Mouse (Mus musculus): ENCODE measurements at regions not wholly inside any gene's neighbourhood (a gene's known extent, or its start where the extent isn't known, plus 50 kb on each side); places are given as distances from the start of the nearest gene placed in this dataset.

DNA sequence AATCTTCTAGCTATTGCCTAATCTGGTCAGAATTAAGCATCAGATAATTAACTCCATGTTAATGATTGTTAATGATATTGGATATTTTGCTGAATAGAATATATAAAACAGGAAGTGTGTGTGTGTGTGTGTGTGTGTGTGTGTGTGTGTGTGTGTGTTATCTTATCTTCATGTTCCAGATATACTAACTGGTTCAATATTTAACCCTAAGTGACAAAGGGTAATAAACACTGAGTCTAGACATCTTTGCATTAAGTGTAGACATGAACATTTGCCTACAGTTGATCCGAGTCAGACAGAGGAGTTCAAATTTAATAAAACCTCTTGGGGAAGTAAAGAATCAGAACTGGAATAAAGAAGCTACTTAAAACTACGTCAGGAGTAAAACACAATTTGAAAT is 161.6 kb downstream of the Fsip2 start:
- WGBS = 58% methylated on average over 2 of the region's 2 CpGs
- Histone ChIP-seq H3K36me3 (ENCODE audit: insufficient read depth, low read length) (no peaks in the 10 kb centered on the region), H3K4me2 (replicated peaks; ENCODE audit: low read depth, low read length) (no peak overlapping the region), H3K4me3 (ENCODE audit: low read depth, low read length) (no peak overlapping the region), H3K27me3 (replicated peaks; ENCODE audit: insufficient read depth, low read length) (no peaks in the 10 kb centered on the region), H3K27ac (ENCODE audit: low read length) (no peak overlapping the region), H3K9ac (replicated peaks; ENCODE audit: low read depth) (no peak overlapping the region), H3K4me1 (ENCODE audit: insufficient read depth, low read depth, low read length) (no peaks in the 10 kb centered on the region), H3K9me3 (ENCODE audit: low read length) (no peaks in the 10 kb centered on the region)
- TF ChIP-seq CTCF (IDR thresholded peaks at IDR 0.05) = no peak
- TF ChIP-seq EP300 (IDR thresholded peaks at IDR 0.05) = no peak
- ATAC-seq (no peak), DNase-seq (ENCODE audit: low spot score) (no peak)

DNA sequence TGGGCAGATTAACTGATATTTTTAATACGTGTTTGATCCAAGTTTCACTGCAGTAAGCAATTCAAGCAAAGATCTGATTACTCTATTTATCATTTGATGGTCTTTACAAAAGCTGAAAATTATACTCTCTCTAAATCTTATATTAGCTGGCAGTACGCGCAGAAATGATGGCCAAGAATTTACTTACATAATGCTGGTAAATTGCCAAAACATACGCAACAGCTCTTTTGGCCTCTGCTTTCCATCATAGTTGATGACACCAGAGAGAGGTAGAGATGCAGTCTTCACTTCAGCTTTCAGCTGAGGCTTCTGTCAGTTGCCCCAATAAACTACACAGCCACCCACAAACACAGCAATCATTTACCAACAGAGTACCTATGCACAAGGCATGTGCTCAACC is 182.9 kb downstream of the Fsip2 start:
- TF ChIP-seq CTCF (IDR thresholded peaks at IDR 0.05) = no peak
- no peak for TF ChIP-seq EP300 (IDR thresholded peaks at IDR 0.05)
- no peaks in the 10 kb centered on the region for H3K27me3 ChIP-seq (replicated peaks; ENCODE audit: insufficient read depth, low read length)
- H3K9me3 ChIP-seq (ENCODE audit: low read length) = no peaks in the 10 kb centered on the region
- ATAC-seq = no peak
- H3K4me3 ChIP-seq (ENCODE audit: low read depth, low read length) = no peak overlapping the region
- no peak overlapping the region for H3K4me2 ChIP-seq (replicated peaks; ENCODE audit: low read depth, low read length)
- no peak overlapping the region for H3K9ac ChIP-seq (replicated peaks; ENCODE audit: low read depth)
- no peaks in the 10 kb centered on the region for H3K4me1 ChIP-seq (ENCODE audit: insufficient read depth, low read depth, low read length)
- no peak overlapping the region for H3K27ac ChIP-seq (ENCODE audit: low read length)
- 66% methylated on average over 4 of the region's 4 CpGs for WGBS
- peak; percentile 11 for DNase-seq (ENCODE audit: low spot score)
- H3K36me3 ChIP-seq (ENCODE audit: insufficient read depth, low read length) = no peaks in the 10 kb centered on the region

DNA sequence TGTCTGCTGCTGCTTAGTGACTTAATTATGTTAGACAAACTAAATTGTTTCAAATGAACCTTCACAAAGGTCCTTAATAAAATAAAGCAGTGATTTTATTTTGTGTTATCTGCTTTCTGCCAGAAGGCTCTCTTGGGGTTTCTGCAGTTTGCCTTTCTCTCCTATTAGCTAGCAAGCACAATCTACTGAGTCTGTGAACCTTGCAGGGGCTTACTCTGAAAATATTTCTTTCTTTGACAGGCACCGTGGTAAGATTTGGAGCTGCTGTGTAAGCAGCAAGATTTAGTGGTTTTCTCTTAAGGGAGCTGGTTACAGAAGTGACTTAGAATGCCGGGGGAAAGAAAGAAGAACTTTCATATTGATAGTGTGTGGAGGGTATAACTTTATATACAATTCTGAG is 187.3 kb downstream of the Fsip2 start:
- WGBS = 65% methylated on average over 2 of the region's 2 CpGs
- H3K9me3 ChIP-seq (ENCODE audit: low read length) = no peaks in the 10 kb centered on the region
- H3K27me3 ChIP-seq (replicated peaks; ENCODE audit: insufficient read depth, low read length) = no peaks in the 10 kb centered on the region
- H3K36me3 ChIP-seq (ENCODE audit: insufficient read depth, low read length) = no peaks in the 10 kb centered on the region
- no peak overlapping the region for H3K4me2 ChIP-seq (replicated peaks; ENCODE audit: low read depth, low read length)
- DNase-seq (ENCODE audit: low spot score) (no peak), ATAC-seq (no peak)
- no peaks in the 10 kb centered on the region for H3K4me1 ChIP-seq (ENCODE audit: insufficient read depth, low read depth, low read length)
- H3K9ac ChIP-seq (replicated peaks; ENCODE audit: low read depth) = no peak overlapping the region
- TF ChIP-seq CTCF (IDR thresholded peaks at IDR 0.05) = no peak
- no peak for TF ChIP-seq EP300 (IDR thresholded peaks at IDR 0.05)
- H3K27ac ChIP-seq (ENCODE audit: low read length) = no peak overlapping the region
- H3K4me3 ChIP-seq (ENCODE audit: low read depth, low read length) = no peak overlapping the region

DNA sequence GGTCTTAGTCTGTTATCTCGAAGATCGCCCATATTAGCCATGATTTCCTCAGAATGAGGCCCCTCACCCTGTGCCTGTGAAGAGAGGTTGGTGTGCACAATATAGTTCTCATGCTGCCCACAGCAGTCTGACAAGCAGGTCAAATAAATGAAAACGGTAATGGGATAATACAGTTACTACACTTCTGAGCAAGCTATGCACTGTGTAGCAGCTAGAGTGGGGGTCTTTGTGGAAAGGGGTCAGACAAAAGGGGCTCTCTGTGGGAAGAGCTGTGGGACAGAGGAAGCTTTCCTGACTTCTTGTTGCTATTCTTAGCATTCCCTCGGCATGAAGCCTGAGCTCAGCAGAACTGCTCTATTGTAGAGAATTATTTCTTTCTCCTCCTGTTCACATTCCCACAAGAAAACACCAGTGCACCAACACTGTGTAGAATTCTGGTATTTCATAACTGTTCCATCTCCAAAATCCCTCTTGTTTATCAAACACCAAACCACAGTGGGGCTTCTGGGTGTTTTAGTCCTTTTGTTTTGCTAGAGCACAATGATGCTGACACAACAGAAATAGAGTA is 187.9 kb downstream of the Fsip2 start:
- TF ChIP-seq EP300 (IDR thresholded peaks at IDR 0.05) (no peak), CTCF (IDR thresholded peaks at IDR 0.05) (no peak)
- WGBS = 51% methylated on average over 4 of the region's 4 CpGs
- no peak overlapping the region for H3K4me3 ChIP-seq (ENCODE audit: low read depth, low read length)
- H3K9me3 ChIP-seq (ENCODE audit: low read length) = no peaks in the 10 kb centered on the region
- no peak for ATAC-seq
- no peaks in the 10 kb centered on the region for H3K36me3 ChIP-seq (ENCODE audit: insufficient read depth, low read length)
- no peaks in the 10 kb centered on the region for H3K27me3 ChIP-seq (replicated peaks; ENCODE audit: insufficient read depth, low read length)
- H3K4me1 ChIP-seq (ENCODE audit: insufficient read depth, low read depth, low read length) = no peaks in the 10 kb centered on the region
- no peak for DNase-seq (ENCODE audit: low spot score)
- no peak overlapping the region for H3K9ac ChIP-seq (replicated peaks; ENCODE audit: low read depth)
- H3K4me2 ChIP-seq (replicated peaks; ENCODE audit: low read depth, low read length) = no peak overlapping the region
- no peak overlapping the region for H3K27ac ChIP-seq (ENCODE audit: low read length)

DNA sequence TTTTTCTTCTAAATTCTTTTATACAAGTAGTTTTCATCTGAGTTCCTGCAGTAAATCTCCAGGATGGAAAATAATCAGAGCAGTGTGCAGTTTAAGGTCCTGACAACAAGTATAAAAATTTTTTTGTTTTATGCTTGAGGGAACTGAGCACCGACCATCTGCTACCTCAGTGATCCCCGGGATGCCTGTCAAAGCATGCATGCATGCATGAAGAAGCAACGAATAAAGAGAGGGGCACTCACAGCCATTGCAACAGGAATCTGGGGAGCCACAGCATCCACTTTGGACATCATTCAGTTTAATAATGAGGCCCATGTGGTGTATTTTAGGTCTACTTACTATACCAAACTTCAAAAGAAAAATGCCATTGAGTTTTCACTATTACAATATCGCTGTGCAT is 222.4 kb downstream of the Fsip2 start:
- TF ChIP-seq EP300 (IDR thresholded peaks at IDR 0.05) = no peak
- TF ChIP-seq CTCF (IDR thresholded peaks at IDR 0.05) = no peak
- no peak for DNase-seq (ENCODE audit: low spot score)
- H3K4me1 ChIP-seq (ENCODE audit: insufficient read depth, low read depth, low read length) = no peaks in the 10 kb centered on the region
- H3K4me2 ChIP-seq (replicated peaks; ENCODE audit: low read depth, low read length) = no peak overlapping the region
- H3K27ac ChIP-seq (ENCODE audit: low read length) = no peak overlapping the region
- no peak for ATAC-seq
- H3K27me3 ChIP-seq (replicated peaks; ENCODE audit: insufficient read depth, low read length) = no peaks in the 10 kb centered on the region
- no peak overlapping the region for H3K4me3 ChIP-seq (ENCODE audit: low read depth, low read length)
- H3K36me3 ChIP-seq (ENCODE audit: insufficient read depth, low read length) = no peaks in the 10 kb centered on the region
- H3K9ac ChIP-seq (replicated peaks; ENCODE audit: low read depth) = no peak overlapping the region
- 82% methylated on average over 4 of the region's 4 CpGs for WGBS
- no peaks in the 10 kb centered on the region for H3K9me3 ChIP-seq (ENCODE audit: low read length)

Data from lung, postnatal 0 days (tissue).